Mouse (Mus musculus) intestine, embryonic 15.5 days (tissue): Measurements from ENCODE around the gene C1rl. TPM values are rescaled to one million over a fixed set of nuclear protein-coding genes. Genes with fewer than 3 reads are reported as not detected.
"Not testable (repeated sequence)": the region's sequence is repeated elsewhere in the genome, so short reads cannot be mapped to it uniquely, and the experiment has no call there.

ENCODE experiments used
- ATAC-seq: fragments of 200-750 bp; cut with Nextera tagmentation; 2 replicates; pipeline ENCODE4 v1.8.0; 2017; ENCODE audit warnings: moderate TSS enrichment, moderate library complexity
- H3K27ac ChIP-seq: fragments of 300-500 bp; sonication (generic); 2 replicates; pipeline ENCODE4 v1.5.1; 2015; ENCODE audit warnings: mild to moderate bottlenecking, inconsistent platforms
- H3K27me3 ChIP-seq: fragments of 300-500 bp; sonication (generic); replicated peaks from 2 replicates; pipeline ENCODE4 v1.6.1; 2015; ENCODE audit warnings: inconsistent platforms
- H3K36me3 ChIP-seq: fragments of 300-500 bp; sonication (generic); 2 replicates; pipeline ENCODE4 v1.6.1; 2015; ENCODE audit warnings: inconsistent platforms
- H3K4me1 ChIP-seq: fragments of 300-500 bp; sonication (generic); replicated peaks from 2 replicates; pipeline ENCODE4 v1.6.1; 2015; ENCODE audit warnings: inconsistent platforms
- H3K4me2 ChIP-seq: fragments of 300-500 bp; sonication (generic); replicated peaks from 2 replicates; pipeline ENCODE4 v1.6.1; 2015; ENCODE audit warnings: mild to moderate bottlenecking, inconsistent platforms
- H3K4me3 ChIP-seq: fragments of 300-500 bp; sonication (generic); replicated peaks from 2 replicates; pipeline ENCODE4 v1.5.1; 2015; ENCODE audit warnings: inconsistent platforms
- H3K9ac ChIP-seq: fragments of 300-500 bp; sonication (generic); 2 replicates; pipeline ENCODE4 v1.6.1; 2015; ENCODE audit warnings: inconsistent platforms
- H3K9me3 ChIP-seq: fragments of 300-500 bp; sonication (generic); 2 replicates; pipeline ENCODE4 v1.6.1; 2016; ENCODE audit warnings: inconsistent platforms
- WGBS: fragments of 180-500 bp; shearing (Covaris S2); methylation state at CpG from one replicate; pipeline ENCODE4 v1.1.7; 2015; 5-methylcytosine and 5-hydroxymethylcytosine counted together
- polyA plus RNA-seq: library from polyadenylated mRNA; unstranded; fragments of >200 nt; fragmentation: Nextera tagmentation; extraction: Ambion mirVana; gene quantifications from 2 replicates; pipeline ENCODE4 v1.2.1, GENCODE M21; 2015

C1rl gene
- polyA plus RNA-seq, 1 experiment from 2014 or later, result 2.3 TPM

- WGBS, result 77% methylated on average over 4 of the region's 4 CpGs
- Histone ChIP-seq H3K27me3 (no peaks in the 10 kb centered on the region), H3K4me1 (peaks cover 6% of the 10 kb centered on the region; the same call in 1 of the 2 replicates), H3K9ac (no peak overlapping the region), H3K4me3 (no peak overlapping the region), H3K4me2 (no peak overlapping the region), H3K27ac (no peak overlapping the region), H3K9me3 (no peaks in the 10 kb centered on the region), H3K36me3 (no peaks in the 10 kb centered on the region)
- no peak for ATAC-seq
These were observed 4.0 kb upstream of the C1rl start for GRCm38 (mm10) chr6:124488952-124489351.

GRCm38 (mm10) chr6:124491427-124491826 lies 1.5 kb upstream of the C1rl start:
- no peaks in the 10 kb centered on the region for H3K36me3 ChIP-seq
- H3K27me3 ChIP-seq, result no peaks in the 10 kb centered on the region
- no peak overlapping the region for H3K4me2 ChIP-seq
- WGBS, result 74% methylated on average over 6 of the region's 6 CpGs
- H3K9ac ChIP-seq, result no peak overlapping the region
- H3K4me1 ChIP-seq, result peaks cover 6% of the 10 kb centered on the region; the same call in 1 of the 2 replicates
- ATAC-seq, result no peak
- H3K27ac ChIP-seq, result no peak overlapping the region
- H3K4me3 ChIP-seq, result no peak overlapping the region
- no peaks in the 10 kb centered on the region for H3K9me3 ChIP-seq

- H3K27ac ChIP-seq, result no peak overlapping the region
- no peak overlapping the region for H3K4me3 ChIP-seq
- H3K27me3 ChIP-seq, result no peaks in the 10 kb centered on the region
- no peak overlapping the region for H3K9ac ChIP-seq
- WGBS, result 71% methylated on average over 5 of the region's 5 CpGs
- ATAC-seq, result 0 out of 2 replicates have a peak, but pooled peaks have one; percentile 4
- no peak overlapping the region for H3K4me2 ChIP-seq
- peaks cover 6% of the 10 kb centered on the region; the same call in 1 of the 2 replicates for H3K4me1 ChIP-seq
- no peaks in the 10 kb centered on the region for H3K36me3 ChIP-seq
- no peaks in the 10 kb centered on the region for H3K9me3 ChIP-seq
These were observed 973 bp downstream of the C1rl start for GRCm38 (mm10) chr6:124493886-124494285.

- Histone ChIP-seq H3K9me3 (no peaks in the 10 kb centered on the region), H3K4me3 (no peak overlapping the region), H3K4me2 (no peak overlapping the region), H3K4me1 (peaks cover 6% of the 10 kb centered on the region; the same call in 1 of the 2 replicates), H3K27me3 (no peaks in the 10 kb centered on the region), H3K9ac (no peak overlapping the region), H3K36me3 (no peaks in the 10 kb centered on the region), H3K27ac (no peak overlapping the region)
- WGBS, result 95% methylated on average over 5 of the region's 5 CpGs
- ATAC-seq, result no peak
These were observed 3.1 kb downstream of the C1rl start for GRCm38 (mm10) chr6:124496054-124496453.

- Histone ChIP-seq H3K27ac (no peak overlapping the region), H3K4me2 (no peak overlapping the region), H3K4me1 (0 out of 2 replicates have a peak, but pooled peaks cover 1% of the 10 kb centered on the region), H3K36me3 (no peaks in the 10 kb centered on the region), H3K27me3 (no peaks in the 10 kb centered on the region), H3K9ac (no peak overlapping the region), H3K4me3 (no peak overlapping the region), H3K9me3 (no peaks in the 10 kb centered on the region)
- 43% methylated on average over 10 of the region's 10 CpGs for WGBS
- peak; percentile 56 for ATAC-seq
These were observed 7.1 kb downstream of the C1rl start for GRCm38 (mm10) chr6:124499914-124500566.

- H3K4me2 ChIP-seq, result no peak overlapping the region
- no peaks in the 10 kb centered on the region for H3K27me3 ChIP-seq
- no peaks in the 10 kb centered on the region for H3K9me3 ChIP-seq
- 66% methylated on average over 4 of the region's 4 CpGs for WGBS
- no peak overlapping the region for H3K4me3 ChIP-seq
- H3K9ac ChIP-seq, result no peak overlapping the region
- no peaks in the 10 kb centered on the region for H3K36me3 ChIP-seq
- no peak for ATAC-seq
- no peak overlapping the region for H3K27ac ChIP-seq
- H3K4me1 ChIP-seq, result 0 out of 2 replicates have a peak, but pooled peaks cover 4% of the 10 kb centered on the region
These were observed 8.6 kb downstream of the C1rl start for GRCm38 (mm10) chr6:124501473-124501872.

- Histone ChIP-seq H3K27ac (no peak overlapping the region), H3K9me3 (no peaks in the 10 kb centered on the region), H3K4me3 (no peak overlapping the region), H3K27me3 (no peaks in the 10 kb centered on the region), H3K36me3 (no peaks in the 10 kb centered on the region), H3K4me1 (0 out of 2 replicates have a peak, but pooled peaks cover 4% of the 10 kb centered on the region), H3K4me2 (no peak overlapping the region), H3K9ac (no peak overlapping the region)
- no peak for ATAC-seq
- 83% methylated on average over 5 of the region's 5 CpGs for WGBS
These were observed 9.1 kb downstream of the C1rl start for GRCm38 (mm10) chr6:124502021-124502420.

- Histone ChIP-seq H3K4me2 (no peak overlapping the region), H3K27ac (no peak overlapping the region), H3K4me3 (no peak overlapping the region), H3K9me3 (no peaks in the 10 kb centered on the region), H3K9ac (no peak overlapping the region), H3K27me3 (no peaks in the 10 kb centered on the region), H3K36me3 (no peaks in the 10 kb centered on the region), H3K4me1 (0 out of 2 replicates have a peak, but pooled peaks cover 4% of the 10 kb centered on the region)
- ATAC-seq, result no peak
- WGBS, result 71% methylated on average over 4 of the region's 4 CpGs
These were observed 12.1 kb downstream of the C1rl start for GRCm38 (mm10) chr6:124505028-124505427.

- Histone ChIP-seq H3K4me3 (no peak overlapping the region), H3K27ac (no peak overlapping the region), H3K4me2 (no peak overlapping the region), H3K9ac (no peak overlapping the region), H3K36me3 (no peaks in the 10 kb centered on the region), H3K9me3 (no peaks in the 10 kb centered on the region), H3K27me3 (no peaks in the 10 kb centered on the region), H3K4me1 (0 out of 2 replicates have a peak, but pooled peaks cover 4% of the 10 kb centered on the region)
- ATAC-seq, result no peak
- WGBS, result 83% methylated on average over 6 of the region's 6 CpGs
These were observed 14.1 kb downstream of the C1rl start for GRCm38 (mm10) chr6:124506991-124507390.

GRCm38 (mm10) chr6:124508292-124508691 lies 15.4 kb downstream of the C1rl start:
- Histone ChIP-seq H3K27ac (no peak overlapping the region), H3K4me2 (no peak overlapping the region), H3K27me3 (no peaks in the 10 kb centered on the region), H3K9ac (no peak overlapping the region), H3K9me3 (no peaks in the 10 kb centered on the region), H3K4me3 (no peak overlapping the region), H3K4me1 (peaks cover 6% of the 10 kb centered on the region; the same call in 1 of the 2 replicates), H3K36me3 (no peaks in the 10 kb centered on the region)
- WGBS, result 76% methylated on average over 10 of the region's 10 CpGs
- ATAC-seq, result no peak

GRCm38 (mm10) chr6:124509192-124509591 lies 16.3 kb downstream of the C1rl start:
- H3K27ac ChIP-seq, H3K27me3 ChIP-seq, H3K9me3 ChIP-seq, H3K4me1 ChIP-seq, H3K36me3 ChIP-seq, H3K9ac ChIP-seq, ATAC-seq, H3K4me2 ChIP-seq, H3K4me3 ChIP-seq: not testable (repeated sequence)
- WGBS, result 80% methylated on average over 5 of the region's 5 CpGs

GRCm38 (mm10) chr6:124511936-124512335 lies 19.0 kb downstream of the C1rl start:
- Histone ChIP-seq H3K4me3 (no peak overlapping the region), H3K4me2 (no peak overlapping the region), H3K9ac (no peak overlapping the region), H3K4me1 (peaks cover 2% of the 10 kb centered on the region; the same call in 1 of the 2 replicates), H3K27me3 (no peaks in the 10 kb centered on the region), H3K36me3 (no peaks in the 10 kb centered on the region), H3K9me3 (no peaks in the 10 kb centered on the region), H3K27ac (no peak overlapping the region)
- ATAC-seq, result peak; percentile 37; the same call in 1 of the 2 replicates
- WGBS, result 63% methylated on average over 6 of the region's 6 CpGs

- H3K9me3 ChIP-seq, result no peaks in the 10 kb centered on the region
- H3K36me3 ChIP-seq, result no peaks in the 10 kb centered on the region
- peaks cover 2% of the 10 kb centered on the region; the same call in 1 of the 2 replicates for H3K4me1 ChIP-seq
- 0 out of 2 replicates have a peak within 1 kb of the TSS, but pooled peaks have one; percentile 19 for H3K4me3 ChIP-seq
- 6% methylated on average over 6 of the region's 6 CpGs for WGBS
- peak within 1 kb of the TSS; percentile 54 for H3K4me2 ChIP-seq
- H3K9ac ChIP-seq, result no peak within 1 kb of the TSS
- H3K27me3 ChIP-seq, result no peaks in the 10 kb centered on the region
- peak; percentile 24; the same call in 1 of the 2 replicates for ATAC-seq
- H3K27ac ChIP-seq, result no peak within 1 kb of the TSS
These were observed 19.5 kb downstream of the C1rl start, which contains the start of gene C1ra for GRCm38 (mm10) chr6:124512355-124512836. Gene C1ra, plus strand, starts transcription at chr6:124512405.
